Mouse (Mus musculus) midbrain, embryonic 11.5 days (tissue): ENCODE data around the gene Psd. TPM values are rescaled to one million over a fixed set of nuclear protein-coding genes. Genes with fewer than 3 reads are reported as not detected.

Source experiments
- ATAC-seq: fragments of 200-750 bp; cut with Nextera tagmentation; 2 replicates; pipeline ENCODE4 v1.8.0; 2017; ENCODE audit warnings: moderate TSS enrichment, moderate library complexity; ENCODE audit not compliant: low FRiP score
- DNase-seq: peaks from one replicate; pipeline ENCODE4 v3.0.0; 2015; ENCODE audit warnings: low spot score; ENCODE audit errors: missing footprints
- H3K27ac ChIP-seq: fragments of 300-500 bp; sonication (generic); 2 replicates; pipeline ENCODE4 v1.5.1; 2014; ENCODE audit warnings: low read depth, low read length
- H3K27me3 ChIP-seq: fragments of 300-500 bp; sonication (generic); 2 replicates; pipeline ENCODE4 v1.6.1; 2014; ENCODE audit warnings: mild to moderate bottlenecking, low read length, moderate library complexity, mixed read lengths; ENCODE audit not compliant: control insufficient read depth, insufficient read depth
- H3K36me3 ChIP-seq: fragments of 300-500 bp; sonication (generic); 2 replicates; pipeline ENCODE4 v1.6.1; 2014; ENCODE audit warnings: mild to moderate bottlenecking, low read length, moderate library complexity, mixed read lengths; ENCODE audit not compliant: control insufficient read depth, insufficient read depth
- H3K4me1 ChIP-seq: fragments of 300-500 bp; sonication (generic); 2 replicates; pipeline ENCODE4 v1.6.1; 2014; ENCODE audit warnings: low read length; ENCODE audit not compliant: control insufficient read depth, insufficient read depth
- H3K4me2 ChIP-seq: fragments of 300-500 bp; sonication (generic); 2 replicates; pipeline ENCODE4 v1.6.1; 2014; ENCODE audit warnings: mild to moderate bottlenecking, moderate library complexity
- H3K4me3 ChIP-seq: fragments of 300-500 bp; sonication (generic); 2 replicates; pipeline ENCODE4 v1.5.1; 2014; ENCODE audit warnings: low read depth, low read length
- H3K9ac ChIP-seq: fragments of 300-500 bp; sonication (generic); 2 replicates; pipeline ENCODE4 v1.6.1; 2014; ENCODE audit warnings: low read length
- H3K9me3 ChIP-seq: fragments of 300-500 bp; sonication (generic); 2 replicates; pipeline ENCODE4 v1.6.1; 2016; ENCODE audit warnings: low read length; ENCODE audit not compliant: control insufficient read depth
- WGBS: fragments of 180-500 bp; shearing (Covaris S2); extraction: QIAGEN DNeasy Blood & Tissue Kit; methylation state at CpG from one replicate; pipeline ENCODE4 v1.1.7; 2014; 5-methylcytosine and 5-hydroxymethylcytosine counted together
- polyA plus RNA-seq: library from polyadenylated mRNA; unstranded; fragments of >200 nt; fragmentation: Nextera tagmentation; extraction: Ambion mirVana; gene quantifications from 2 replicates; pipeline ENCODE4 v1.2.1, GENCODE M21; 2014

Psd gene
- polyA plus RNA-seq, 1 experiment from 2014 or later = 10.7 TPM

DNA sequence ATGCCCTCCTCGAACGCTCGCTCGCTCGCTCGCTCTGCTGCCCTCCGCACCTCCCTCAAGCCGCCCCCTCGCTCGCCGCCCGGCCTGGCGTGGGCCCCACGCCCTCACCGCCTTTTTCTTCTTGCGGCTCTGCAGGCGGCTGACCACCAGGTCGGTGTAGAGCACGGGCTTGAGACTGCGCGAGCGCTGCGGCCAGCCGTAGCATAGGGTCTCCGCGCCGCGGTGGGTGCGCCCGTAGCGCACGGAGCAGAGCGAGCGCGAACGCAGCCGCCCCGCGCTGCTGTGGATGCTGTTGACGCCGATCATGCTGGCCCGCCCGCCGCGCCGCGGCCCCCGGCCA lies 9.4 kb downstream of the Psd start:
- Histone ChIP-seq H3K27me3 (peaks cover 74% of the 10 kb centered on the region), H3K4me3 (peak overlapping the region; percentile 37), H3K4me2 (peak overlapping the region; percentile 48), H3K36me3 (no peaks in the 10 kb centered on the region), H3K4me1 (peaks cover 34% of the 10 kb centered on the region), H3K9ac (peak overlapping the region; percentile 38), H3K27ac (no peak overlapping the region), H3K9me3 (no peaks in the 10 kb centered on the region)
- DNase-seq (peak; percentile 94), ATAC-seq (no peak)
- WGBS = under 1% methylated on average over 47 of the region's 48 CpGs

DNA sequence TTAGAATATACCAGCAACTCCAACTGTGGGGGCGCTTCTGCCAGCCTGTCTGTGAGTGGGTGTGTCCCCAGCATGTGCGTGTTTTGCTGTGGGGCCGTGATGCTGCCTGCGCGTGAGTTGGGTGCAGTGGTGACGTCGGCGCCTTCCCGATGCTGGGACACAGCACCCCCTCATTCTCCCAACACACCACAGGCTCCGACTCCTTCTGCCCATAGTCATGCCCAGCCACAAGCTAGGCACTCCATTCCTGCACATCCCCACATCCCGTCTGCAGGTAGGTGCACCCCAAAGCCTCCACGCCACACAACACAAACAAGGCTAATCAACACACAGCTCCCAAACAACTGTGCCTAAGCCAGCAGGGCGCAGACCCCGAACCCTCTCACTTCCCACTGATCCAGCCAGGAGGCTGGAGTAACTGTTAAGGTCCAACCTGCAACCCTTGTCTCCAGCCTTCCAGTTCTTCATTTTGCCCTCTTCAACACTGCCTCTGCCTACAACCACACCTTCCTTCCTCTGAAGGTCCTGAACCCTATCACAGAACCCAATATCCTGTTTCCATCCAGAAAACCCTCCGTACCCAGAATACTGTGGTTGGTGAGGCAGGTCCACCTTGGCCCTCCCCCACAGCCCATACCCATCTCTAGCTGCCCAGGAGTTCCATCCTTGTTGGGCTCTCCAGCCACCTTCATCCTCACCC lies 10.0 kb downstream of the Psd start:
- no peak overlapping the region for H3K27ac ChIP-seq

DNA sequence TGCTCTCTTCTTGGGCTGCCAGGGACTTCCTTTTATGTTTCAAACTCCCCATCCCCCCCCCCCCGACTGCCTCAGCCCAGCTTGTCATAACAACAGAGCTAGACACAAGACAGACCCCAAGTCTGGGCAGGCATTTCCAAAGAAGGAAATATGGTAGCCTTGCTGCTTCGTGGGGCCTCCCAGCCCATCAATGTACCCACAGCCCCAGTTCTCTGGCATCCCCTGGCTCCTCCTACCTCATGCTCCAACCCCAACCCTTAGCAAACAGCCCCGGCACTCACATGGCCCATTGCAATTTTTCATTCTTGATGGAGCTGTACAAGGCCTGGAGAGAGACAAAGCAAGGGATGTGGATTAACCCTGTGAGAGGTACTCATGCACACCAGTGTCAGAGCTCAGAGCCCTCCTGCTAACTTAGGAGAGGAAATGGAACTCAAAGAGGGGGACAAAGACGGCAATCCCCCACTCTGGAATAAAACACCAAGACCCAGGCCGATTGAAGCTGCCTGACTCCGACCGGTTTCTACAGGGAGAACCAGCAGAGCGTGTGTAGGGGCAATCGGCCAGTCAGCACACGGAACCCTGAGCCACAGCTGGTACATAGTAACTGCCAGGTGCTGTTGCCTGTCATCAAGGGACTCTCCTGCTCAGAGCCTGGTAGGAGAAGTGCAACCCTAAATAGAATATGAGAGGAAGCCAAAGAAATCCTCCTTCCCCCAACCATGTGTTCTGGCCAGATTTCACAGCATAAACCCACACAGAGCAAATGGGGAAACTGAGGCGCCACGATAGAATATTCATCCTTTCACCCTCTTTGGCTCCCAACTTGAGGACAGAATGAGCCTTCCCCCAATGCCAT lies 11.0 kb downstream of the Psd start:
- 59% methylated on average over 12 of the region's 12 CpGs for WGBS
- H3K9me3 ChIP-seq = no peaks in the 10 kb centered on the region
- peak; percentile 82 for DNase-seq
- H3K9ac ChIP-seq = no peak overlapping the region
- no peak overlapping the region for H3K4me2 ChIP-seq
- peaks cover 74% of the 10 kb centered on the region for H3K27me3 ChIP-seq
- H3K4me3 ChIP-seq = no peak overlapping the region
- no peak for ATAC-seq
- H3K4me1 ChIP-seq = peaks cover 18% of the 10 kb centered on the region
- no peak overlapping the region for H3K27ac ChIP-seq
- H3K36me3 ChIP-seq = no peaks in the 10 kb centered on the region

More for the DNA sequence above, 10.0 kb downstream of the Psd start:
- peak overlapping the region; percentile 37 for H3K4me3 ChIP-seq
- no peaks in the 10 kb centered on the region for H3K36me3 ChIP-seq
- DNase-seq = peak; percentile 81
- H3K9me3 ChIP-seq = no peaks in the 10 kb centered on the region
- peak overlapping the region; percentile 38 for H3K9ac ChIP-seq
- 30% methylated on average over 15 of the region's 15 CpGs for WGBS
- H3K4me1 ChIP-seq = peaks cover 29% of the 10 kb centered on the region
- H3K4me2 ChIP-seq = peak overlapping the region; percentile 48
- peaks cover 74% of the 10 kb centered on the region for H3K27me3 ChIP-seq
- ATAC-seq = no peak

DNA sequence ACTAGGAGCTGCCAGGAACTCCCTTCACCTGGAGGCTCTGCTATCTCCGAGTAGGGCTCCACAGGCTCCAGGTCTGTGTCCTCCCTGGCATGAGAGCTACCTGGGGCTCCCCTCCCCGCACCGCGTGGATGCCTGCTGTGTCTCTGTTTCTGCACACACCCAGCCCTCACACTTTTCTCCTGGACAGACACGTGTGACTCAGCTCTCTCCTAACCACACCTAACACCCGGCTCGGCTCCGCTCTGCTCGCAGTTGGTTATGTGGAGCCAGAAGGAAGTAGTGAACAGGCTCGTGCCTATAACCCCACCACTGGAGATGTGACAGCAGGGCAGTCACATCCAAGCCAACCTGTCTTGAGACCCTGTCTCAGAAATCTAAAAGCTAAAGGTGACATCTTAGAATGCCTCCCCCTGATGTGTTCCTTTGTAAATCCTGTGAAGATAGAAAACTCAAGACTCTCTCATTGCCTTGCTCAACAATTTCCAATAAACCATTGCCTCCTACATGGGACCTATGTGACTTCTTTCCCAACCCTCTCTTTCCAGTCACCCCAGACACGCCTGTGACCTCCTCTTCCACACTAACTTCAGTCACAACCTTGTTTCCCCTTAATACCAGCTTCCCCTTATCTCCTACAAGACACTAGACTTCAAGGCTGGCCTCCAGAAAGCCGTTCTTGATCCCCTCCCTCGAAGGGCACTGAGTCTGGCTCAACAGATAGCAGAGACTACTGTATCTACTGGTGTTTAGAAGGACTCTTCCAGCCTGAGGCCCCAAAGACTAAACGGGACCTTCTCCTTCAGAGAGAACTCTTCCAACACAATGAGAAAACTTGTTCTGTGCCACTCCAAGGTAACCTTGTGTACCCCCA lies 11.8 kb downstream of the Psd start:
- Histone ChIP-seq H3K4me3 (no peak overlapping the region), H3K4me1 (peaks cover 14% of the 10 kb centered on the region), H3K9ac (no peak overlapping the region), H3K36me3 (no peaks in the 10 kb centered on the region), H3K4me2 (no peak overlapping the region), H3K9me3 (no peaks in the 10 kb centered on the region), H3K27me3 (peaks cover 68% of the 10 kb centered on the region), H3K27ac (no peak overlapping the region)
- 50% methylated on average over 14 of the region's 14 CpGs for WGBS
- DNase-seq = peak; percentile 85
- ATAC-seq = no peak

DNA sequence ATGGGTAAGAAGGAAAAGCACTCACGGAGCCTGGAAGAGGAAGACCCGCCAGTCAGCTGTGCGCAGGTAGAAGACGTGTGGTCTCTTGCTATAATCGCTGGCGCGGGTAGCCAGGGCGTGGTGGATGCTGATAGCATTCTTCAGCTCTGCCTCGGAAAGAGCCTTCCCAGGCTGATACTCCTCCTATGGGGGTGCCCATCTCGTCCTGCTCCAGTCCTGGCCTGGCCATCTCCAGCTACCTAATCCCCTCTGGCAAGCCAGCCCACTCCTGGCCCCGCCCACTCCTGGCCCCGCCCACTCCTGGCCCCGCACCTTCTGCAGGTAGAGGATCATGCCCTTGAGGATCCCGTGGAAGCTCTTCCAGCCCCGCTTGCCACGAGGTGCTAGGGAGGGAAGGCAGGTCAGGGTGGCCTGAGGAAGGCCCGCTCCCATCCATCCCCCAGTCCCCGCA lies 12.8 kb downstream of the Psd start:
- Histone ChIP-seq H3K27me3 (peaks cover 59% of the 10 kb centered on the region), H3K9me3 (no peaks in the 10 kb centered on the region), H3K9ac (no peak overlapping the region), H3K4me2 (no peak overlapping the region), H3K36me3 (no peaks in the 10 kb centered on the region), H3K4me1 (peaks cover 13% of the 10 kb centered on the region), H3K4me3 (no peak overlapping the region), H3K27ac (no peak overlapping the region)
- no peak for ATAC-seq
- DNase-seq = peak; percentile 62
- WGBS = 15% methylated on average over 18 of the region's 18 CpGs

DNA sequence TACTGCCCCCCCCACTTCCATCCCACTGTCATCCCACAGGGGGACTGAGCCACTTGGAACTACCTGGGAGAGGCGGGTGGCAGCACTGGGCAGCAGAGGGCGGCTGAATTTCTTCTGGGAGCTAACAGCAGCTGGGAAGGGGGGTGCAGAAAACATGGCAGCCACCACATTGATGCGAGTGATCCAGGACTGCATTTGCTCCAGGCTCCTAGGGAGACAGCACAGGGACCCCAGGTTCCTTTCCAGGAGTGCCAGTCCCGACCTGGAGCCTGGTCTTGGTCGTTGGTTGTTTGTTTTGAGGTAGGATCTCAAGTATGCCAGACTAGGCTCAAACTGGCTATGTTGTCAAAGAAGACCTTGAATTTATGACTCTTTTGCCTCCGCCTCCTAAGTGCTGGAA lies 13.4 kb downstream of the Psd start:
- Histone ChIP-seq H3K27ac (no peak overlapping the region), H3K27me3 (peaks cover 57% of the 10 kb centered on the region), H3K36me3 (no peaks in the 10 kb centered on the region), H3K9ac (no peak overlapping the region), H3K4me1 (peaks cover 11% of the 10 kb centered on the region), H3K4me2 (no peak overlapping the region), H3K9me3 (no peaks in the 10 kb centered on the region), H3K4me3 (no peak overlapping the region)
- ATAC-seq (no peak), DNase-seq (peak; percentile 54)
- 65% methylated on average over 6 of the region's 6 CpGs for WGBS

DNA sequence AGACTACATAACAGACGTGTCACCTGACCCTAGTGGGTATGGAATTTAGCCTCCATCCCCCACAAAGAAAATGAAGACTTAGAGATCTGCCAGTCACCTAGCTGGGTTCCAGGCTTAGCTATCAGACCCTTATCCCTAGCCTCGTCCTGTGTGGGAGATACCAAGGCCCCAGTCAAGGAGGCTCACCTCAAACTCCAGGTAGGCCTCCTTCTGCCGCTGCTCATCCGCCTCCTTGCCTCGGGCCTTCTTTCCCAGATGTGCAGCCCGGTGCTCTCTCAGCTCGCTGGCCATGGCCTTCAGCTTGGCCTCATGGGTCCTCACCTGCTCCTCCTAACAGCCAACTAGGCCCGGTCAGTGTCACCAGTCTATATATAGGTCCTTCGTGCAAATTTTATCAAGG lies 13.8 kb downstream of the Psd start:
- no peak overlapping the region for H3K27ac ChIP-seq
- no peak overlapping the region for H3K4me3 ChIP-seq
- no peak overlapping the region for H3K4me2 ChIP-seq
- ATAC-seq (no peak), DNase-seq (peak; percentile 57)
- no peak overlapping the region for H3K9ac ChIP-seq
- peaks cover 55% of the 10 kb centered on the region for H3K27me3 ChIP-seq
- WGBS = 89% methylated on average over 9 of the region's 9 CpGs
- H3K4me1 ChIP-seq = peaks cover 11% of the 10 kb centered on the region
- H3K9me3 ChIP-seq = no peaks in the 10 kb centered on the region
- H3K36me3 ChIP-seq = no peaks in the 10 kb centered on the region

DNA sequence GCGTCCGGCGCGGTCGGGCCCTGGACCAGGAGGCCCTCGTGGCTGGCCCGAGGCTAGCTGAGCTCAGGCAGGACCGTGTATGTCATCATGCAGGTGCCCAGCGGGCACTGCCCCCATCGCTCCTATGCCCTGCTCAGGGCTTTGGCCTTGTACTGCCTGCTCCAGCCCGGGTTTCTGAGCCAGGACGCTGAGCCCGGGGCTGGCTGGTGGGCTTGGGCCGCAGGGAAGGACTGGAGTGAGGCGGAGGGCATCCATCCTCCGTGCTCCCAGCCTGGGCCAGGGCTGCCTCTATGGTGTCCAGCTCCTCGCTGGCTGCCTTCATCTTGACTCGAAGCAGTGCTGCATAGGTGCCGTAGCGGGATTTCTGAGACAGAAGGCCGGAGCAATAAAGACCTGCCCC lies 14.4 kb downstream of the Psd start:
- no peaks in the 10 kb centered on the region for H3K36me3 ChIP-seq
- no peak overlapping the region for H3K27ac ChIP-seq
- H3K27me3 ChIP-seq = peaks cover 55% of the 10 kb centered on the region
- 92% methylated on average over 21 of the region's 21 CpGs for WGBS
- H3K9ac ChIP-seq = no peak overlapping the region
- H3K9me3 ChIP-seq = no peaks in the 10 kb centered on the region
- peaks cover 9% of the 10 kb centered on the region for H3K4me1 ChIP-seq
- DNase-seq (no peak), ATAC-seq (no peak)
- no peak overlapping the region for H3K4me3 ChIP-seq
- H3K4me2 ChIP-seq = no peak overlapping the region
